Mouse (Mus musculus) intestine, embryonic 15.5 days (tissue): ENCODE data around the gene Gm11492. TPM values are rescaled to one million over a fixed set of nuclear protein-coding genes. Genes with fewer than 3 reads are reported as not detected.

ENCODE experiments used
- ATAC-seq: fragments of 200-750 bp; cut with Nextera tagmentation; 2 replicates; pipeline ENCODE4 v1.8.0; 2017; ENCODE audit warnings: moderate TSS enrichment, moderate library complexity
- H3K27ac ChIP-seq: fragments of 300-500 bp; sonication (generic); 2 replicates; pipeline ENCODE4 v1.5.1; 2015; ENCODE audit warnings: mild to moderate bottlenecking, inconsistent platforms
- H3K27me3 ChIP-seq: fragments of 300-500 bp; sonication (generic); replicated peaks from 2 replicates; pipeline ENCODE4 v1.6.1; 2015; ENCODE audit warnings: inconsistent platforms
- H3K36me3 ChIP-seq: fragments of 300-500 bp; sonication (generic); 2 replicates; pipeline ENCODE4 v1.6.1; 2015; ENCODE audit warnings: inconsistent platforms
- H3K4me1 ChIP-seq: fragments of 300-500 bp; sonication (generic); replicated peaks from 2 replicates; pipeline ENCODE4 v1.6.1; 2015; ENCODE audit warnings: inconsistent platforms
- H3K4me2 ChIP-seq: fragments of 300-500 bp; sonication (generic); replicated peaks from 2 replicates; pipeline ENCODE4 v1.6.1; 2015; ENCODE audit warnings: mild to moderate bottlenecking, inconsistent platforms
- H3K4me3 ChIP-seq: fragments of 300-500 bp; sonication (generic); replicated peaks from 2 replicates; pipeline ENCODE4 v1.5.1; 2015; ENCODE audit warnings: inconsistent platforms
- H3K9ac ChIP-seq: fragments of 300-500 bp; sonication (generic); 2 replicates; pipeline ENCODE4 v1.6.1; 2015; ENCODE audit warnings: inconsistent platforms
- H3K9me3 ChIP-seq: fragments of 300-500 bp; sonication (generic); 2 replicates; pipeline ENCODE4 v1.6.1; 2016; ENCODE audit warnings: inconsistent platforms
- WGBS: fragments of 180-500 bp; shearing (Covaris S2); methylation state at CpG from one replicate; pipeline ENCODE4 v1.1.7; 2015; 5-methylcytosine and 5-hydroxymethylcytosine counted together
- polyA plus RNA-seq: library from polyadenylated mRNA; unstranded; fragments of >200 nt; fragmentation: Nextera tagmentation; extraction: Ambion mirVana; gene quantifications from 2 replicates; pipeline ENCODE4 v1.2.1, GENCODE M21; 2015

Gene Gm11492
- polyA plus RNA-seq, 1 experiment from 2014 or later = not detected

GRCm38 (mm10) chr11:87581161-87581865 is 14.9 kb downstream of the Gm11492 start:
- Histone ChIP-seq H3K4me2 (no peak overlapping the region), H3K36me3 (no peaks in the 10 kb centered on the region), H3K27ac (no peak overlapping the region), H3K9ac (no peak overlapping the region), H3K27me3 (no peaks in the 10 kb centered on the region), H3K4me1 (peaks cover 25% of the 10 kb centered on the region), H3K9me3 (no peaks in the 10 kb centered on the region), H3K4me3 (no peak overlapping the region)
- no peak for ATAC-seq
- WGBS = 87% methylated on average over 12 of the region's 12 CpGs

- no peaks in the 10 kb centered on the region for H3K27me3 ChIP-seq
- no peak overlapping the region for H3K4me3 ChIP-seq
- H3K4me2 ChIP-seq = no peak overlapping the region
- H3K27ac ChIP-seq = no peak overlapping the region
- no peak for ATAC-seq
- H3K4me1 ChIP-seq = peaks cover 25% of the 10 kb centered on the region
- no peaks in the 10 kb centered on the region for H3K36me3 ChIP-seq
- no peaks in the 10 kb centered on the region for H3K9me3 ChIP-seq
- WGBS = 83% methylated on average over 8 of the region's 8 CpGs
- H3K9ac ChIP-seq = no peak overlapping the region
Observed at GRCm38 (mm10) chr11:87581933-87582710, 15.7 kb downstream of the Gm11492 start.

GRCm38 (mm10) chr11:87583291-87584034 is 17.0 kb downstream of the Gm11492 start:
- no peak overlapping the region for H3K4me2 ChIP-seq
- no peaks in the 10 kb centered on the region for H3K27me3 ChIP-seq
- H3K27ac ChIP-seq = no peak overlapping the region
- H3K9me3 ChIP-seq = no peaks in the 10 kb centered on the region
- WGBS = 82% methylated on average over 6 of the region's 6 CpGs
- peaks cover 14% of the 10 kb centered on the region for H3K4me1 ChIP-seq
- no peaks in the 10 kb centered on the region for H3K36me3 ChIP-seq
- no peak overlapping the region for H3K9ac ChIP-seq
- no peak for ATAC-seq
- H3K4me3 ChIP-seq = no peak overlapping the region

GRCm38 (mm10) chr11:87584711-87585505 is 18.5 kb downstream of the Gm11492 start:
- H3K27me3 ChIP-seq = no peaks in the 10 kb centered on the region
- no peak overlapping the region for H3K27ac ChIP-seq
- 0 out of 2 replicates have a peak, but pooled peaks cover 2% of the 10 kb centered on the region for H3K36me3 ChIP-seq
- H3K4me3 ChIP-seq = no peak overlapping the region
- WGBS = 66% methylated on average over 10 of the region's 10 CpGs
- H3K4me1 ChIP-seq = peaks cover 16% of the 10 kb centered on the region; the same call in 1 of the 2 replicates
- ATAC-seq = no peak
- H3K4me2 ChIP-seq = no peak overlapping the region
- H3K9me3 ChIP-seq = no peaks in the 10 kb centered on the region
- H3K9ac ChIP-seq = no peak overlapping the region

- peaks cover 24% of the 10 kb centered on the region for H3K4me1 ChIP-seq
- H3K9ac ChIP-seq = no peak overlapping the region
- H3K36me3 ChIP-seq = 0 out of 2 replicates have a peak, but pooled peaks cover 3% of the 10 kb centered on the region
- H3K27ac ChIP-seq = no peak overlapping the region
- no peak for ATAC-seq
- H3K9me3 ChIP-seq = no peaks in the 10 kb centered on the region
- no peaks in the 10 kb centered on the region for H3K27me3 ChIP-seq
- H3K4me2 ChIP-seq = no peak overlapping the region
- no peak overlapping the region for H3K4me3 ChIP-seq
- WGBS = 91% methylated on average over 5 of the region's 5 CpGs
Observed at GRCm38 (mm10) chr11:87587211-87587874, 20.9 kb downstream of the Gm11492 start.

- no peak overlapping the region for H3K9ac ChIP-seq
Observed at GRCm38 (mm10) chr11:87589605-87590004, 23.2 kb downstream of the Gm11492 start.

GRCm38 (mm10) chr11:87590841-87591525 is 24.5 kb downstream of the Gm11492 start:
- 0 out of 2 replicates have a peak, but pooled peaks cover 3% of the 10 kb centered on the region for H3K36me3 ChIP-seq
- no peaks in the 10 kb centered on the region for H3K9me3 ChIP-seq
- under 1% methylated on average over 25 of the region's 25 CpGs for WGBS
- no peaks in the 10 kb centered on the region for H3K27me3 ChIP-seq
- peak overlapping the region; percentile 77 for H3K4me3 ChIP-seq
- peak overlapping the region; percentile 72 for H3K4me2 ChIP-seq
- H3K9ac ChIP-seq = peak overlapping the region; percentile 85
- no peak for ATAC-seq
- H3K27ac ChIP-seq = peak overlapping the region; percentile 86
- H3K4me1 ChIP-seq = peaks cover 38% of the 10 kb centered on the region

More at GRCm38 (mm10) chr11:87589605-87590004, 23.2 kb downstream of the Gm11492 start:
- Histone ChIP-seq H3K27ac (no peak overlapping the region), H3K27me3 (no peaks in the 10 kb centered on the region), H3K4me2 (0 out of 2 replicates have a peak overlapping the region, but pooled peaks have one; percentile 72), H3K9me3 (no peaks in the 10 kb centered on the region), H3K4me3 (no peak overlapping the region), H3K36me3 (0 out of 2 replicates have a peak, but pooled peaks cover 3% of the 10 kb centered on the region), H3K4me1 (peaks cover 37% of the 10 kb centered on the region)
- WGBS = 93% methylated on average over 8 of the region's 8 CpGs
- ATAC-seq = no peak

GRCm38 (mm10) chr11:87591526-87592353 is 25.3 kb downstream of the Gm11492 start, which contains the start of gene Mtmr4:
Gene Mtmr4, plus strand, starts transcription at chr11:87592162.
- Histone ChIP-seq H3K9ac (peak within 1 kb of the TSS; percentile 85), H3K4me3 (peak within 1 kb of the TSS; percentile 77), H3K36me3 (0 out of 2 replicates have a peak, but pooled peaks cover 3% of the 10 kb centered on the region), H3K27me3 (no peaks in the 10 kb centered on the region), H3K9me3 (no peaks in the 10 kb centered on the region), H3K27ac (peak within 1 kb of the TSS; percentile 97), H3K4me1 (peaks cover 46% of the 10 kb centered on the region), H3K4me2 (peak within 1 kb of the TSS; percentile 85)
- WGBS = under 1% methylated on average over 61 of the region's 61 CpGs
- ATAC-seq = peak; percentile 97

- WGBS = 0% methylated on average over 15 of the region's 15 CpGs
- no peaks in the 10 kb centered on the region for H3K27me3 ChIP-seq
- peak overlapping the region; percentile 78 for H3K9ac ChIP-seq
- H3K36me3 ChIP-seq = peaks cover 7% of the 10 kb centered on the region
- no peaks in the 10 kb centered on the region for H3K9me3 ChIP-seq
- ATAC-seq = no peak
- peak overlapping the region; percentile 85 for H3K4me2 ChIP-seq
- peak overlapping the region; percentile 77 for H3K4me3 ChIP-seq
- peak overlapping the region; percentile 97 for H3K27ac ChIP-seq
- peaks cover 46% of the 10 kb centered on the region for H3K4me1 ChIP-seq
Observed at GRCm38 (mm10) chr11:87592354-87592695, 25.9 kb downstream of the Gm11492 start.
